In the genomic region with DNA sequence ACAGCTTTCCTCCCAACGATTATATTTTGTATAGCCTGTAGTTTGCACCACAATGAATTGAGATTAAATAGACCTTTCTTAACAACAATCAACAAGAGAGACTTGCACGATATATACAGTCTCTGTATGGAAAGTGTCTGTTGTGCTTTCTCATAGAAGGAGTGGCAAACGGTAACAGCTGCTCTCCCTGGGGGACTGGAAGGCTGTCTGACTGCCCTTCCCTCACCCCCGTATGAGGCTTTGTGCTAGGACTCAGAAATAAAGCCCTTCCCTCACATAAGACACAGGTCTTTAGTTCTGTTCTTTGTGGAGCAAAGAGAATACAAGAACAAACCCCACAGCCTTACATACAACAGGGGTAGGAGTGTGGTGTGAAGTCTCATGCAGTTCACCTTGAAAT, we compare ENCODE assay signal across 17 mouse cellular contexts. TPM values are rescaled to one million over a fixed set of nuclear protein-coding genes. Genes with fewer than 3 reads are reported as not detected.
DNase-seq lines count a peak whose midpoint lies in the region; ATAC-seq and TF ChIP-seq lines count a peak whose summit lies in the region.
"Had no signal": no experiment of that assay in that cellular context is flagged by ENCODE, and none has a peak within 500 bp of the region (broad histone marks: within the 10 kb centered on the region; RNA-seq: fewer than 3 reads in every experiment).

No protein-coding gene starts in this region.

- H3K27me3 ChIP-seq in liver, embryonic 12.5 days (replicated peaks) = peaks cover 16% of the 10 kb centered on the region; the same call in 1 of the 2 replicates
- no peaks in the 10 kb centered on the region for H3K27me3 ChIP-seq in liver, postnatal 0 days (ENCODE audit: insufficient read depth, low read length)
- H3K27me3 ChIP-seq in forebrain, postnatal 0 days (ENCODE audit: insufficient read depth, low read length) = no peaks in the 10 kb centered on the region
- no peaks in the 10 kb centered on the region; the same call in 1 of the 2 replicates for H3K27me3 ChIP-seq in midbrain, embryonic 12.5 days

- H3K4me3 ChIP-seq in liver, embryonic 12.5 days = no peak overlapping the region
- no peak overlapping the region for H3K4me3 ChIP-seq in liver, postnatal 0 days (ENCODE audit: low read depth, low read length)
- H3K4me3 ChIP-seq in forebrain, postnatal 0 days (ENCODE audit: low read depth, low read length) = no peak overlapping the region
- H3K4me3 ChIP-seq in midbrain, embryonic 12.5 days = no peak overlapping the region
- H3K4me3 ChIP-seq: embryonic facial prominence, embryonic 12.5 days; liver, embryonic 13.5 days had no signal

- no peak for TF ChIP-seq EP300 in liver, postnatal 0 days (IDR thresholded peaks at IDR 0.05; ENCODE audit: low read depth)

- no peak for DNase-seq in liver, postnatal 0 days
- peak; percentile 32 for DNase-seq in forebrain, postnatal 0 days
- peak; percentile 63 for DNase-seq in retina, embryonic 14.5 days (ENCODE audit: low spot score)
- no peak for DNase-seq in urinary bladder, adult 2 months (ENCODE audit: low spot score)
- DNase-seq in layer of hippocampus, postnatal 10 days (ENCODE audit: low spot score in 2 of 2) = no peak
- no peak for DNase-seq in left cerebral cortex, adult 11 months (ENCODE audit: low spot score)
- DNase-seq: cerebellum, adult 2 months; gastrocnemius, postnatal 25 days; kidney, adult 11 months; kidney, postnatal 36 days; thymus, postnatal 4 days had no signal

- no peak for ATAC-seq in liver, embryonic 12.5 days
- no peak for ATAC-seq in liver, postnatal 0 days
- ATAC-seq in forebrain, postnatal 0 days = no peak
- ATAC-seq in midbrain, embryonic 12.5 days (ENCODE audit: low FRiP score, low read depth) = peak; percentile 53

- peak overlapping the region; percentile 26; the same call in 1 of the 2 replicates for H3K27ac ChIP-seq in liver, embryonic 12.5 days
- no peak overlapping the region for H3K27ac ChIP-seq in liver, postnatal 0 days (ENCODE audit: low read depth)
- H3K27ac ChIP-seq in forebrain, postnatal 0 days (ENCODE audit: low read depth, low read length) = peak overlapping the region; percentile 97
- peak overlapping the region; percentile 97 for H3K27ac ChIP-seq in midbrain, embryonic 12.5 days (replicated peaks)
- H3K27ac ChIP-seq: embryonic facial prominence, embryonic 12.5 days; liver, embryonic 13.5 days had no signal

- H3K9me3 ChIP-seq in liver, embryonic 12.5 days (replicated peaks) = no peaks in the 10 kb centered on the region
- no peaks in the 10 kb centered on the region for H3K9me3 ChIP-seq in liver, postnatal 0 days (ENCODE audit: low read length)
- no peaks in the 10 kb centered on the region for H3K9me3 ChIP-seq in forebrain, postnatal 0 days (ENCODE audit: low read length)
- H3K9me3 ChIP-seq in midbrain, embryonic 12.5 days = no peaks in the 10 kb centered on the region
- H3K9me3 ChIP-seq: embryonic facial prominence, embryonic 12.5 days; liver, embryonic 13.5 days had no signal

- H3K9ac ChIP-seq in liver, embryonic 12.5 days = no peak overlapping the region
- H3K9ac ChIP-seq in liver, postnatal 0 days (replicated peaks) = no peak overlapping the region
- H3K9ac ChIP-seq in forebrain, postnatal 0 days = peak overlapping the region; percentile 48
- H3K9ac ChIP-seq in midbrain, embryonic 12.5 days (replicated peaks) = peak overlapping the region; percentile 20; the same call in 1 of the 2 replicates
- H3K9ac ChIP-seq: embryonic facial prominence, embryonic 12.5 days had no signal

- TF ChIP-seq CTCF in liver, postnatal 0 days (IDR thresholded peaks at IDR 0.05; ENCODE audit: low read depth) = no peak
- TF ChIP-seq CTCF in forebrain, postnatal 0 days (IDR thresholded peaks at IDR 0.05; ENCODE audit: low read depth) = no peak

- H3K4me1 ChIP-seq in liver, embryonic 12.5 days = peaks cover 42% of the 10 kb centered on the region
- no peaks in the 10 kb centered on the region; the same call in 1 of the 2 replicates for H3K4me1 ChIP-seq in liver, postnatal 0 days (ENCODE audit: insufficient read depth)
- peaks cover 46% of the 10 kb centered on the region for H3K4me1 ChIP-seq in forebrain, postnatal 0 days (ENCODE audit: insufficient read depth)
- peaks cover 58% of the 10 kb centered on the region for H3K4me1 ChIP-seq in midbrain, embryonic 12.5 days

- H3K4me2 ChIP-seq in liver, embryonic 12.5 days = no peak overlapping the region
- H3K4me2 ChIP-seq in liver, postnatal 0 days (ENCODE audit: low read depth, low read length) = no peak overlapping the region
- no peak overlapping the region for H3K4me2 ChIP-seq in forebrain, postnatal 0 days (ENCODE audit: low read depth)
- H3K4me2 ChIP-seq in midbrain, embryonic 12.5 days (replicated peaks) = peak overlapping the region; percentile 40
- H3K4me2 ChIP-seq: embryonic facial prominence, embryonic 12.5 days; liver, embryonic 13.5 days had no signal

- no peaks in the 10 kb centered on the region for H3K36me3 ChIP-seq in liver, embryonic 12.5 days
- no peaks in the 10 kb centered on the region for H3K36me3 ChIP-seq in liver, postnatal 0 days (replicated peaks; ENCODE audit: insufficient read depth, low read length)
- 0 out of 2 replicates have a peak, but pooled peaks cover 4% of the 10 kb centered on the region for H3K36me3 ChIP-seq in forebrain, postnatal 0 days (ENCODE audit: insufficient read depth)
- H3K36me3 ChIP-seq in midbrain, embryonic 12.5 days = no peaks in the 10 kb centered on the region
- H3K36me3 ChIP-seq: embryonic facial prominence, embryonic 12.5 days; liver, embryonic 13.5 days had no signal

- WGBS in liver, embryonic 12.5 days (ENCODE audit: insufficient replicate concordance) = 48% methylated on average over 4 of the region's 4 CpGs
- 64% methylated on average over 4 of the region's 4 CpGs for WGBS in liver, postnatal 0 days (ENCODE audit: insufficient replicate concordance)
- 0% methylated on average over 4 of the region's 4 CpGs for whole genome bisulfite sequencing in forebrain, postnatal 0 days
- WGBS in midbrain, embryonic 12.5 days = 18% methylated on average over 4 of the region's 4 CpGs

RNA-seq across cellular contexts. Expression of a gene that starts 24.6 kb away (rescaled TPM):
- 96.9 and 97.2 TPM in 2 replicates for polyA plus RNA-seq in liver, embryonic 12.5 days (2016; fragmentation: Nextera tagmentation; extraction: Ambion mirVana)
- polyA plus RNA-seq in liver, postnatal 0 days (2015; fragmentation: Nextera tagmentation; extraction: Ambion mirVana) = 22.0 and 28.1 TPM in 2 replicates
- 267 and 333 TPM in 2 replicates for total RNA-seq in forebrain, postnatal 0 days (2014; rRNA removed)
- 175 and 186 TPM in 2 replicates for polyA plus RNA-seq in forebrain, postnatal 0 days (2015; fragmentation: Nextera tagmentation; extraction: Ambion mirVana)
- polyA plus RNA-seq in midbrain, embryonic 12.5 days (2016; fragmentation: Nextera tagmentation; extraction: Ambion mirVana) = 127 and 130 TPM in 2 replicates
- 3.4 and 4.8 TPM in 2 replicates for polyA plus RNA-seq in urinary bladder, adult 2 months (2012; rRNA removed)
- total RNA-seq in layer of hippocampus, postnatal 10 days (2021) = 100 to 1,000 TPM; 197 to 202 TPM

RNA-seq across cellular contexts. Expression of a gene that starts 37.1 kb away (rescaled TPM):
- not detected in 2 replicates for polyA plus RNA-seq in liver, embryonic 12.5 days (2016; fragmentation: Nextera tagmentation; extraction: Ambion mirVana)
- not detected in 2 replicates for polyA plus RNA-seq in liver, postnatal 0 days (2015; fragmentation: Nextera tagmentation; extraction: Ambion mirVana)
- total RNA-seq in forebrain, postnatal 0 days (2014; rRNA removed) = not detected in 2 replicates
- not detected in 2 replicates for polyA plus RNA-seq in forebrain, postnatal 0 days (2015; fragmentation: Nextera tagmentation; extraction: Ambion mirVana)
- not detected in 2 replicates for polyA plus RNA-seq in midbrain, embryonic 12.5 days (2016; fragmentation: Nextera tagmentation; extraction: Ambion mirVana)
- polyA plus RNA-seq in urinary bladder, adult 2 months (2012; rRNA removed) = not detected in 2 replicates
- total RNA-seq in layer of hippocampus, postnatal 10 days (2021) = not detected
- total RNA-seq: gastrocnemius, postnatal 25 days; left cerebral cortex, postnatal 25 days had no signal
- polyA plus RNA-seq: cerebellum, adult 2 months; embryonic facial prominence, embryonic 12.5 days; heart, embryonic 16.5 days; liver, embryonic 13.5 days had no signal

Comparison
In these comparisons a context has a peak if more than half of its experiments do, and no peak if none do; other contexts are left out.
1. H3K9ac ChIP-seq: peak in forebrain, postnatal 0 days (single experiment) and midbrain, embryonic 12.5 days (single experiment); none in liver, embryonic 12.5 days (single experiment) and liver, postnatal 0 days (single experiment).
2. DNase-seq: peak in forebrain, postnatal 0 days (single experiment) and retina, embryonic 14.5 days (single experiment); none in liver, postnatal 0 days (single experiment), urinary bladder, adult 2 months (single experiment), layer of hippocampus, postnatal 10 days (0 of 2) and left cerebral cortex, adult 11 months (single experiment).